Mouse (Mus musculus) frontal cortex, postnatal 36 days (tissue): ENCODE measurements around the gene Pcolce.

Source experiments
- DNase-seq, 2 experiments: peaks; one replicate each; pipeline ENCODE4 v3.0.0; 2022; ENCODE audit warnings: low spot score in 2 of 2

The Pcolce gene

GRCm38 (mm10) chr5:137596601-137597261 lies 16.9 kb downstream of the Pcolce start:
- no peak for DNase-seq

DNA sequence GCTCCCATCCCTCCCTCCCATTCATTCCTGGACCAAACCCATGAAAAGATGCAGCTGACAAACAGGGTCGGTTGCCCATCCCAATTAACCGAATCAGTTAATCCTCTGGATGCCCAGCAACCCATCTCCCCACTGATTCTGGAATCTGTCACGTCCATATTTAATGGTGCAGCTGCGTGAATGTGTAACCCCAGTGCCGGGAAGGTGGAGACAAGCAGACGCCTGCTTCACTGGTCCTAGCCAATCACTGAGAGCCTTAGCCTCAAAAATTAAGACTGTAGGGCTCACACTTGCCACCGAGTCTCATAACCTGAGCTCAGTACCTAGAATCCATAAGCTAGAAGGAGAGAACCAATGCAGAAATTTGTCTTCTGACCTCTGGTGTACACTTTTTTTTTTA lies 17.7 kb downstream of the Pcolce start:
- DNase-seq = no peak

DNA sequence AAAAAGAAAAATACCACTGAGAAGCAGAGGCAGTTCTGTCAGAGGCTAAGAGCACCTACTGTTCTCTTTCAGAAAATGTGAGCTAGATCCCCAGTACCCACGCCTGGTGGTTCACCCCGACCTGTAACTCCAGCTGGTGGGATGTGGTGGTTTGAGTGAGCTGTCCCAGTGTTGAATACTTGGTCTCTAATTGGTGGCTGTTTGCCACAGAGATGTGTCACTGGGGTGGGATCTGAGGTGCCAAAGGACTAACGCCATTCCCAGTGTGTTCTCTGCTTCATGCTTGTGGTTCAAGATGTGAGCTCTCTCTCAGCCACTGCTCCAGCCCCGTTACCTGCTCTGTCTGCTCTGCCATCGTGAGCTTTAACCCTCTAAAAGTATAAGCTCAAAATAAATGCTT lies 23.1 kb downstream of the Pcolce start:
- DNase-seq = no peak

DNA sequence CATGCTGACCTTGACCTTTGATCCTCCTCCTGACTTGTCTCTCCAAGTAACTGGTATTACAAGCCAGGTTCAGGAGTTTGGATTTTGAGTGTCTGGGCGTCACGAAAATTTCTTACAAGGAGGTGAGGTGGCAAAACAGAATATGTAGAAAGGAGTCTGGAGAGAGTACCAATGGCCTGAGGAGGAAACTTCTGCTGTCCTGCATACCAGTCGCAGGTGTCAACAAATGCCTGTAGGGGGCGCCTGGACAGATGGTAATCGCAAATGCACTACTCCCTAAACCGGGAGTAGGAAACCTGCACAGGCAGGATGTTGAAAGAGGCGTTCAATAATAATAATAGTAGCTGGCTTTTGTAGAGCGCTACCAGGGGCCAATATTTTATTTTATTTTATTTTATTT lies 28.6 kb downstream of the Pcolce start:
- peak; percentile 50 to 63 for DNase-seq

GRCm38 (mm10) chr5:137583670-137584169 lies 29.9 kb downstream of the Pcolce start:
- peak in 1 of 2 experiments; percentile 50 for DNase-seq

- no peak for DNase-seq
These were observed 30.9 kb downstream of the Pcolce start for GRCm38 (mm10) chr5:137582702-137583101.

GRCm38 (mm10) chr5:137580246-137580645 lies 33.3 kb downstream of the Pcolce start:
- no peak for DNase-seq

- peak; percentile 39 to 57 for DNase-seq
These were observed 39.1 kb downstream of the Pcolce start for GRCm38 (mm10) chr5:137574470-137574901.

- DNase-seq = no peak
These were observed 42.6 kb downstream of the Pcolce start for GRCm38 (mm10) chr5:137570691-137571586.

DNA sequence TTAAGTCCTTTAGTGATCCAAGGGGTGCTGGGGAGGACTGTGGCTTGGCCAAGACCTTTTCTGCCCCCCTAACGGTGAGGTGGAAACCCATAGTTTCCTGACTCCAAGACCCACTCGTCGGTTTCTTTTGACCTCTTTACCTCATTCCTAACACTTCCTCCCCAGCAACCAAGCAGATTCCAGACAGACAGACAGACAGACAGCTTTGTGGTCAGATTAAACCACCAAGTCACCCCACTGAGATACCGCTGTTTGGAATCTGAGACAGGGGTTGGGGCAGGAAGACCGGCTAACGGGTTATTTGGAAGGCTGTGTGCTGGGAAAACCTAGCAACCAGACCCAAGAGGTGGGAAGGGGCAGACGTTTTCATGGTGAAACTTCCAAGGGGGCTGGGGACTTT lies 43.4 kb downstream of the Pcolce start:
- no peak for DNase-seq

- DNase-seq = no peak
These were observed 43.9 kb downstream of the Pcolce start, which contains the start of gene Tfr2 for GRCm38 (mm10) chr5:137569665-137570064. Tfr2 (plus strand) TSS chr5:137569840.

GRCm38 (mm10) chr5:137569031-137569430 lies 44.6 kb downstream of the Pcolce start:
- no peak for DNase-seq

DNA sequence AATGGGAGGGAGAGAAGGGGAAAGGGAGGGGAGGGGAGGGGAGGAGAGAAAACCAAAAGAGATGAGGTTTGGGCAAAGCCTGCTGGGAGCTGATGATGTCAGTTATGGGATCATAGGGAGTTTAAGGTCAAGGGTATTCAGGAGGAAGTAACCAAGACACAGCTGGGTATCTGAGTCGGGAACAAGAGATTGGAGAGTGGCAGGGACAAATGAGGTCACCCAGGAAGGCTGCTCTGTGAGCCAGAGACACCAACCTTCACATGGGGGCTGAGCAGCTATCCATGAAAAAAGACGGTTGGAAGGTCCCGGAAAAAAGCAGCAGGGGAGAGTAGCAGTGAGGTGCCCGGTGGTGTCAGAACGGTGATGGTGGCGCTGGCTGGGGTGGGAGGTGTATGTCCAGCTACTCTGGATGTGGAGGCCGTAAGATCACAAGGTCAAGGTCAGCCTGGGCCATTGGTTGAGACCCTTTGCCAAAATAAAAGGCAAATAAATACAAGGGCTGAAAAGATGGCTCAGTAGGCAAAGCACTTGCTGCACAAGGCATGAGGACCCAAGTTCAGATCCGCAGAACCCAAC lies 45.3 kb downstream of the Pcolce start:
- no peak for DNase-seq

- DNase-seq = no peak
These were observed 47.2 kb downstream of the Pcolce start for GRCm38 (mm10) chr5:137566416-137566815.

- DNase-seq = no peak
These were observed 47.8 kb downstream of the Pcolce start for GRCm38 (mm10) chr5:137565744-137566143.

DNA sequence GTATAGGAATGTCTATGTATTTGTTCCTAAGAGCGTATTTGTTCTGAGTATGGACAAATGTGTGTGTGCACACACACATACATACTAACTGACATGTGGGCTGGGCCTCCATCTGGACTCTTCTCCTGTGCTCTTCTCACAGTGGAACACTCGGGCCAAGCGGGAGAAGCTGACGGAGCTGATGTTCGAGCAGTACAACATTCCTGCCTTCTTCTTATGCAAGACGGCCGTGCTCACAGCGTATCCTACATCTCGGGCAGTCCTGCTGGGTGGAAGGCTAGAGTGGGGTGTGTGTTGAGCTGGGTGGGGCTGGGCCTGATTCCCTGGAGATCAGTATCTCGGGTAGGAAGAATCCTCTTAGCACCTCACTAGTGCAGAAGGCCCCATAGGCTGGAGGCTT lies 50.6 kb downstream of the Pcolce start:
- peak in 1 of 2 experiments; percentile 54 for DNase-seq

- DNase-seq = no peak
These were observed 52.0 kb downstream of the Pcolce start for GRCm38 (mm10) chr5:137561556-137561955.
